Mouse (Mus musculus) liver, embryonic 14.5 days (tissue): ENCODE results near the gene Pdyn. TPM values are rescaled to one million over a fixed set of nuclear protein-coding genes. Genes with fewer than 3 reads are reported as not detected.

Source experiments
- ATAC-seq: fragments of 200-750 bp; cut with Nextera tagmentation; 2 replicates; pipeline ENCODE4 v1.8.0; 2017; ENCODE audit warnings: moderate number of reproducible peaks, mild to moderate bottlenecking, moderate library complexity; ENCODE audit not compliant: insufficient read depth
- DNase-seq, 3 experiments: peaks; one replicate each; pipeline ENCODE4 v3.0.0-alpha.2; 2012 to 2013; ENCODE audit warnings: low read depth in 3 of 3, low spot score in 3 of 3
- H3K27ac ChIP-seq: fragments of 300-500 bp; sonication (generic); 2 replicates; pipeline ENCODE4 v1.5.1; 2014; ENCODE audit warnings: moderate library complexity, mild to moderate bottlenecking, control low read depth, inconsistent platforms
- H3K27me3 ChIP-seq: fragments of 300-500 bp; sonication (generic); 2 replicates; pipeline ENCODE4 v1.6.1; 2014; ENCODE audit warnings: mild to moderate bottlenecking, low read length, moderate library complexity; ENCODE audit not compliant: control insufficient read depth, insufficient read depth
- H3K36me3 ChIP-seq: fragments of 300-500 bp; sonication (generic); replicated peaks from 2 replicates; pipeline ENCODE4 v1.6.1; 2014; ENCODE audit warnings: low read depth; ENCODE audit not compliant: control insufficient read depth, insufficient read depth
- H3K4me1 ChIP-seq, 2 experiments: fragments of 200-500 bp in 1 of 2; fragments of 300-500 bp in 1 of 2; sonication (generic) in 1 of 2; replicated peaks; 2 replicates each; pipeline ENCODE4 v1.6.1; 2012 to 2014; ENCODE audit warnings: antibody characterized with exemption in 1 of 2, inconsistent platforms in 1 of 2, low read length in 1 of 2; ENCODE audit not compliant: control insufficient read depth in 2 of 2, insufficient read depth in 2 of 2
- H3K4me2 ChIP-seq: fragments of 300-500 bp; sonication (generic); 2 replicates; pipeline ENCODE4 v1.6.1; 2014; ENCODE audit warnings: low read depth, mild to moderate bottlenecking, control low read depth, moderate library complexity
- H3K4me3 ChIP-seq, 2 experiments: fragments of 200-500 bp in 1 of 2; fragments of 300-500 bp in 1 of 2; sonication (generic) in 1 of 2; 2 replicates each; pipeline ENCODE4 v1.5.1; 2012 to 2014; ENCODE audit warnings: low read depth in 2 of 2, low read length in 2 of 2, mild to moderate bottlenecking in 2 of 2, control low read depth in 1 of 2, inconsistent platforms in 1 of 2, moderate library complexity in 1 of 2; ENCODE audit not compliant: insufficient read depth in 1 of 2
- H3K9ac ChIP-seq: fragments of 300-500 bp; sonication (generic); replicated peaks from 2 replicates; pipeline ENCODE4 v1.6.1; 2014; ENCODE audit warnings: mild to moderate bottlenecking, control low read depth, moderate library complexity
- H3K9me3 ChIP-seq: fragments of 300-500 bp; sonication (generic); 2 replicates; pipeline ENCODE4 v1.6.1; 2016; ENCODE audit warnings: low read length, mixed read lengths; ENCODE audit not compliant: control insufficient read depth
- CTCF ChIP-seq: IDR thresholded peaks from 2 replicates; pipeline ENCODE4 v1.5.1; 2016; ENCODE audit warnings: antibody characterized with exemption, low read depth, control low read depth
- EP300 ChIP-seq: IDR thresholded peaks from 2 replicates; pipeline ENCODE4 v1.6.1; 2016; ENCODE audit warnings: antibody characterized with exemption, low read depth
- WGBS: fragments of 180-500 bp; shearing (Covaris S2); extraction: QIAGEN DNeasy Blood & Tissue Kit; methylation state at CpG from one replicate; pipeline ENCODE4 v1.1.7; 2014; ENCODE audit not compliant: insufficient replicate concordance; 5-methylcytosine and 5-hydroxymethylcytosine counted together
- polyA plus RNA-seq, 2 experiments: library from polyadenylated mRNA; depleted of rRNA in 1 of 2; stranded (reverse) in 1 of 2; unstranded in 1 of 2; fragments of >200 nt; fragmentation: Nextera tagmentation in 1 of 2; extraction: Ambion mirVana in 1 of 2; gene quantifications; 2 replicates each; pipeline versions ENCODE4 v1.2.1 to v1.2.3; 2012 to 2014

The Pdyn gene
- polyA plus RNA-seq, 2 experiments, result 0.01 TPM; not detected in 1

- Histone ChIP-seq H3K36me3 (no peaks in the 10 kb centered on the region), H3K4me1 (no peaks in the 10 kb centered on the region), H3K4me3 (no peak overlapping the region), H3K9me3 (no peaks in the 10 kb centered on the region), H3K9ac (no peak overlapping the region), H3K27me3 (no peaks in the 10 kb centered on the region), H3K4me2 (no peak overlapping the region), H3K27ac (no peak overlapping the region)
- ATAC-seq (no peak), DNase-seq (no peak)
- TF ChIP-seq CTCF, result no peak
- no peak for TF ChIP-seq EP300
- WGBS, result 49% methylated on average over 4 of the region's 4 CpGs
These were observed 47.0 kb downstream of the Pdyn start for GRCm38 (mm10) chr2:129652616-129653015.

Other genes with a start within 250 kb of the Pdyn start
- gene F830045P16Rik, start 163.2 kb downstream of the Pdyn start, polyA plus RNA-seq (2012; rRNA removed), result 0.02 TPM in 1 of 2 replicates, not detected in the other
- not detected in 2 replicates for gene F830045P16Rik, start 163.2 kb downstream of the Pdyn start, polyA plus RNA-seq (2014; fragmentation: Nextera tagmentation; extraction: Ambion mirVana)
- gene Sirpa, start 107.0 kb downstream of the Pdyn start, polyA plus RNA-seq (2012; rRNA removed), result 17.1 and 18.2 TPM in 2 replicates
- 18.7 and 20.6 TPM in 2 replicates for gene Sirpa, start 107.0 kb downstream of the Pdyn start, polyA plus RNA-seq (2014; fragmentation: Nextera tagmentation; extraction: Ambion mirVana)
- gene Stk35, start 100.7 kb upstream of the Pdyn start, polyA plus RNA-seq (2012; rRNA removed), result 5.8 and 6.4 TPM in 2 replicates
- gene Stk35, start 100.7 kb upstream of the Pdyn start, polyA plus RNA-seq (2014; fragmentation: Nextera tagmentation; extraction: Ambion mirVana), result 4.9 and 5.8 TPM in 2 replicates